Mouse (Mus musculus): Measurements from ENCODE around the gene Il17d.

DNA sequence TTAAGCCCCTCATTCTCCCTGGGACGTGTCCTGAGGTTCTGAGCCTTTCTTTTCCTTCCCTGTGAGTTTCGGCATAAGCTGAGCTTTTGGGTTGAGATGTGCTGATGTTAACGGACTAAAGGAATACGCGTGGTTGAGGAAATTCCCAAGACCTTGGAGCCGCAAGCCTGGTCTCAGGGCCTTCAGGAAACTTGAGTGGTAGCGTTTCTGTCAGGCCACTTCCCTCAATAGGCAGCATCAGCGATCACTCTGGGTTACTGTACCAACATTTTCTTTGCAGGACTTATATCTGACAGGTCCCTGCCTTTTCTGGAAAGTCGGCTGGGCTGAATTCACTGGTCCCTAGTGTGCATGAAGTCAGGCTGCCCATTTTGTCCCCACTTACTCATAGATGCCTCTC is 12.2 kb downstream of the Il17d start:
- TF ChIP-seq POLR2A (IDR thresholded peaks at IDR 0.05; ENCODE audit: low read depth, low read length): no peak
- TF ChIP-seq CTCF (IDR thresholded peaks at IDR 0.05; ENCODE audit: extremely low read depth, insufficient read depth, insufficient read length, insufficient replicate concordance): no peak

All from spleen, adult 2 months (tissue).